Mouse (Mus musculus): ENCODE results near the gene Slc26a5.

Slc26a5 gene

DNA sequence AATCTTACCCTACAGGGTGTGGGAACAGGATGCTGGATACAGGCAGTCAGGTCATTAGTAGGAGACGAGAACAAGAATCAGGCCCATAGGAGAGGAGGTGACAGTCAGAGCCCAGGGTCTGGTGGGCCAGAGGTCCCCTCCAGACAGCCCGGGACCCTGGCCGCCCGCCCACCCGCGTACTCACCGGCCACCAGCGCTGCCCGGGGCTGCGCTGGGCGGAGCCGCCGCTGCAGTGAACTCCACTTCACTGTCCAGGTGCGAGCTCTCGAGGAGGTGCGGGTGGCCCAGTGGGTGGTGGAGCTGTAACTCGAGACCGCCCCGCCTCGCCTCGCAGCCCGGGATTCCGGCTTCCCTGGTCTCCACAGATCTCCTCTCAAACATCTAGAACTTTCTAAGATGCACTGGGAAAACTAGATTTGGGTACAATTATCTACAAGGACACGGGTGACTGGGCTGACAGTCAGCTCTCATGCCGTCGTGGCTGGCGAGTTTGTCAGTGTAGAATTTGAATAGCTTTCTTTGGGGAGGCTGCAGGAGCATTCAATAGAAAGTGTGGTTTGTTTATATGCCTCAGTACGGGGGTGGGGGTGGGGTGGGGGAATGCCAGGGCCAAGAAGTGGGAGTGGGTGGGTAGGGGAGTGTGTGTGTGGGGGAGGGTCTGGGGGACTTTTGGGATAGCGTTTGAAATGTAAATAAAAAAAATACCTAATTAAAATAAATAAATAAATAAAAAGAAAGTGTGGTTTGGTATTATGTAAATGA is at the start of gene Slc26a5:
Slc26a5 (minus strand) TSS at position 259 of the 762 bp plus-strand sequence.
- DNase-seq (ENCODE audit: low read depth): no peak

DNA sequence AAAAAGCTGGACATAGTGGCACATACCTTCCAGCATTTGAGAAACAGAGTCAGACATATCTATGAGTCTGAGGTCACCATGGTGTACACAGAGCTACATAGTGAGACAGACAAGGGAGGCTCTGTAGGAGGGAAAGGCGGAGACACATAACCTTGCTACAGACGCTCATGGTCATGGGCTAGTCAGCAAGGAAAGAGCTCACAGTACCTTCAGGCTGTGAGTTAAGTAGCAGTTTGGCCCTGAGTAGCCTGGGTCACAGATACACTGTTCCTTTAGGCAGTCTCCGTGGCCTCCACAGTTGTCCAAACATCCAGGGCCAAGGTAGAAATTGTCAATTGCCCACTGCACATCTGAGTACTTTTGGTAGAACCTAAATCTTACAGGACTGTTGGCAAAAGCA is 49.4 kb upstream of the Slc26a5 start:
- no peak for DNase-seq (ENCODE audit: low read depth)

GRCm38 (mm10) chr5:21912835-21913530 is 47.6 kb upstream of the Slc26a5 start:
- no peak for DNase-seq (ENCODE audit: low read depth)

- DNase-seq (ENCODE audit: low read depth): no peak
Measured at GRCm38 (mm10) chr5:21910726-21911125, 45.3 kb upstream of the Slc26a5 start.

GRCm38 (mm10) chr5:21909713-21910112 is 44.3 kb upstream of the Slc26a5 start:
- DNase-seq (ENCODE audit: low read depth): no peak

- DNase-seq (ENCODE audit: low read depth): no peak
Measured at GRCm38 (mm10) chr5:21901411-21901810, 36.0 kb upstream of the Slc26a5 start.

- no peak for DNase-seq (ENCODE audit: low read depth)
Measured at GRCm38 (mm10) chr5:21900891-21901290, 35.5 kb upstream of the Slc26a5 start.

DNA sequence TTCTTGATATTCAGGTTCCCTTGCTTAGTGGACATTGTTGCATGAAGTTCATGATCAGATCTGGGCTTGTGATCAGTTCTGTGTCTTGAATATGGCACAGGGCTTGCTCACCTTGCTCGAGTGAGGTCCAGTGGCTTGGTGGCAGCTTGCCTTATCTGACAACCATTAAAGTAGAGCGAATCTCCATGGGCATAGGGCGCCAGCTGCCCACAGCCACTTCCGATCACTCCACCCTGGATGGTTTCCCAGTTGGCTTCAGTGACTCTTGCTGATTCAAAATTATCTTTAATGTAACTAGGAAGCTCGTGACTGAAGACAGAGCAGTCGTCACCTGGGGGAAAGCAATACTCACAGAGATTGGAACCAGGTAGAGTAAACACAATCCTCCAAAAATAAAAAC is 33.5 kb upstream of the Slc26a5 start:
- DNase-seq (ENCODE audit: low read depth): no peak

- no peak for DNase-seq (ENCODE audit: low read depth)
Measured at GRCm38 (mm10) chr5:21896586-21896985, 31.2 kb upstream of the Slc26a5 start.

DNA sequence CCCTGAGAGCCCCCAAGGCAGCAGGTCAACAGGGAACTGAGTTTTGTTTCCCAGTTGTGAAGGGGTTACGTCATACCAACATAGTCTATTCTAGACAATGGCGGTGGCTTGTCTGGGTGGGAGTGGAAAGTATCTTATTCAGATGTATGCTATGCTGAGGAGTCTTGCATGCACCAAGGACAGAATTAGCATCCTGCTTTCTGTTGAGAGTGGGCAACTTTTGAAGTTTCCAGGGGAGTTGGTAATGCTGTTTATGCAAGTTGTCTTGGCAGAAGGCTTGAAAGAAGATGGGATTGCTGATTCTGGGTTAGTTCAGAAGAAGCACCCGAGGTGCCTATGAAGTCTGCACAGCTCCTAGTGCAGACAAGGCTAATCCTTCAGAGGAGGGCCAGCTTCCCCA is 28.8 kb upstream of the Slc26a5 start:
- DNase-seq (ENCODE audit: low read depth): no peak

DNA sequence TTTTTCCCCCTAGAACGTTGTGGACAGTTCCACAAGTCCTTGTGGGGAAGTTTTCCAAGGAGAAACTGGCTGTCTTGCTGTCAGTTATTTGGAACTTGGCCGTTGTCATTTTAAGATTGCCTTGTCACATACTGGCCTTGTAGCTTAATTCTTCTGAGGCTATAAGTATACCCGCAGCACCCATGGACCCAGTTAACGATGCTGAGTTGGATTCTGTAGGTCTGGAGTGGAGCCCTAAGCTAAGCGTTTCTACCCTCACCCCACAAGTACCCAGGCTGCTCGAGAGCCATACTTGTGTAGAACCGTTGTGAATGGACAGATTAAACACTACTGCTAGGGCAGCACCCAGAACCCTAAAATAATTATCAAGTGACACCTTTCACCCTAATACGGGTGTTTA is 1.3 kb upstream of the Slc26a5 start:
- DNase-seq (ENCODE audit: low read depth): no peak

DNA sequence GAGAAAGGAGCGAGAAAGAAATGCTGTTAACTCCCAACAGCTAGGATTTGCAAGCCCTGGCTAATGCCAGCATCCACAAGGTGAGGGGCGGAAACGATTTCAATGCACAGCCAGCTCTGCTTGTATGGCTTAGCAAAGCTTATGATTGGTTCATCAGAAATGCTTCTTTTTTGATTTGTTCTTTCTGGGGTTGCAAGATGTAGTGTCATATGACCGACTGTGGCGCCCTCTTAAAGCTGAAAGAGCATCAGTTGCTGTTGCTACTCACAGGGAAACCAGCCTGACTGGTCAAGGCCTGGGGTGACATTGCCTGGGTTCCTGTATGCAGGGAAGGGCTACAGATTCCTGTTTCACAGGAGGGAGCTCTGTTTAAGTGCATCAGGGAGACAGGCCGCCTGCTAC is 908 bp upstream of the Slc26a5 start:
- no peak for DNase-seq (ENCODE audit: low read depth)

GRCm38 (mm10) chr5:21858653-21859052 is 6.8 kb downstream of the Slc26a5 start:
- DNase-seq (ENCODE audit: low read depth): no peak

DNA sequence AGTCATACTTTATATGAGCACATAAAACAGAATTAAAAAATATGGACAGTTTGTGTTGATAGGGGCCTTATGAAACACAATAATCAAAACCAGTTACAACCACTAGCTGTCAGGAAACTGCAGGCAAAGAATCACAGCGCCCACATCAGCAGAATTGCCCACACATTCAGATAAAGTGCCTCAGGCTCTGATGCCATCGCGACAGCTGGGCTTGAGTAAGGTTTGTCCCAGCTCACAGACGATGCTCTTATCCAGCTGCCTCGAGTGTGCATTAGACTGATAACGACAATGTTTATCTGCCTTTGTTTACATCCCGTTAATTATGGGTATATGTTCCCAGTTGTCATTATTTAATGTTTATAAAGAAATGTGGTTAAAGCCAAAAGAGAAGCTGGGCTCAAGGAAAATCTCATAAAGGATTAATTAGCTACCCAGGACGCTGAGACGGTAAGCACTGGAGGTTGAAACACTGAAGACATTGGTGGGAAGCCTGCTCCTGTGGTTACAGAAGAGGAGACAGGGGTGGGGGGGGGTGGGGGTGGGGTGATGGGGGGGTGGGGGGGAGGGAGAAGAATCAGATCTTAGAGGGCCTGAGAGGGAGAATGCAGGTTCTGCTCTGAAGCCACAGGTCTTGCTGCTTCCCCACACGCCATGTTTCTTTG is 13.6 kb downstream of the Slc26a5 start:
- DNase-seq (ENCODE audit: low read depth): no peak

DNA sequence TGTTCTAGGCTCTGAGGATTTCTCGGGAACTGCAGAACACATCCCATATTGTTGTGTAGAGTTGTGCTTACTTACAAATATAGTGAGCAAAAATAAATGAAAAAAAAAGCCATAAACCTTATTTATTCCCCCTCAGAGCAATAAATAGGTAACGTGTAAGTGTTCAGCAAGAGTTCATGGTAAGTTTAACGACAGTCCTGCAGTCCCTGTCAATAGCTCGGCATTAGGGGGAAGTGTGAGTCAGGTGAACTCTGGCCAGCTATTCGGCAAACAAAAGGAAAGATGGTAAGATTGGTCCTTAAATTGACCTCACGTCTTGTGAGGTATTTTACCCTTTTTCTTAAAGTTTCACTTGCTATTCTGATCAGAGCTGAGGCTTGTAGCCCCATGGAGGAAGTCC is 18.0 kb downstream of the Slc26a5 start:
- no peak for DNase-seq (ENCODE audit: low read depth)

DNA sequence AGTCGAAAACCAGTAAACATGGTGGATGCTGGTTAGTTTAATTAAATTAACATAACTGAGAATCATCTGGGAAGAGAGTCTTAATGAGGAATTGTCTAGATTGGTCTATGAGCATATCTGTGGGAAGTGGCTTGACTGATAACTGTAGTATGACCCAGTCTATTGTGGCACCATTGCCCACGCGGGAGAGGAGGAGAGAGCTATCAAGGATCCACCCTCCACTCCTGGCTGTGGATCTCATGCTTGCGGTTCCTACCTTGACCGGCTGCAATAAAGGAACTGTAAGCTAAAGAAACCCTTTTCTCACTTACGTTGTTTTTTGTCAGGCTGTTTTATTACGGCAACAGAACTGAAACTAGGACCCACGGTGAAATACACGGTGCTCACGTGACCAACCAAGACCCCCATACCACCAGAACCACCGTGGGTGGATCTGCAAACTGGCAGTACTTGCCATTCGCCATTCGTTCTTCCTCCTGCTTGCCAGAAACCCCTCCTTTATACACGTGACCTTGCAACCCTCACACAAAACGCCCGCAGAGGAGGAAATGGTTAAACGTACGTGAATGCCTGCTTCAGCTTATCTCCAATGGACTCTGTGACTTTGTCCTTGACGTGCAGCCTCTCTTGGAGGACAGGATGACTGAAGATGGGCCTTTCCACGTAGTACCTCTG is 18.7 kb downstream of the Slc26a5 start:
- DNase-seq (ENCODE audit: low read depth): no peak

- DNase-seq (ENCODE audit: low read depth): no peak
Measured at GRCm38 (mm10) chr5:21844676-21845075, 20.7 kb downstream of the Slc26a5 start.

DNA sequence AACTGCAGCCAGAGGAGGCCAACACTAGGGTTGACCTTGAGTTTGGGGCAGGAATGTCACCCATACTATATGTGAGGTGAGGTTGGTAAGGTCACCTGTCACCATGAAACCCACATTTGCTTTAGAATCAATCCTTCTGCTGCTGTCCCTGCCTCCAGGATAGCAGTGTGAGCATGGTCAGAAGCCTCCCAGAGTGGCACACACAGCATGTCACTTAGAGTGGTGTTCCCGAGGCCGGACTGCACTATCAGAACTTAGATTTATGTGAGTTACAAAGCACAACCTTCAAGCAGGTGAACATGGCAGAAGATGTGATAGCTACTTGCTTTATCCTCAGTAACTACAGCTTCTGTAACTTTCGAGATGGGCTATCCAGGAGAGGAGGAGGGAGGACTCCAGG is 33.6 kb downstream of the Slc26a5 start:
- no peak for DNase-seq (ENCODE audit: low read depth)

DNA sequence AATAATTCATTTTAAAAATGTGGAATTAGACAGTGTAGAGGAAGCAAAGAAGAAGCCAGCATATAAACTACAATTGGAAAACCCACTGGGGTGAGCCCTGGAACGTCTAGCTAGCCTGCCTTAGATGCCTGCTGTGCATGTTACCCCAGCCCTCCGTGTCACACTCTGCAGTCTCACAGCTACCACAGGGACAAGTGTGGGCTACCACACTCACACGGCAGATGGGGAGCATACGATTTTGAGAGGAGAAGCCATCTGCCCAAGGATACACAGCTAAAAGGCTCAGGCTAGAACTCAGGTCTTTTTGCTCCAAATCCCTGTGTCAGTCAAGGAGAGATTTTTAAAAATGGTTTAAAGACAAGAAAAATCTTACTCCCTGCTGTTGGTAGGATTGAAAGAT is 36.5 kb downstream of the Slc26a5 start:
- no peak for DNase-seq (ENCODE audit: low read depth)

DNA sequence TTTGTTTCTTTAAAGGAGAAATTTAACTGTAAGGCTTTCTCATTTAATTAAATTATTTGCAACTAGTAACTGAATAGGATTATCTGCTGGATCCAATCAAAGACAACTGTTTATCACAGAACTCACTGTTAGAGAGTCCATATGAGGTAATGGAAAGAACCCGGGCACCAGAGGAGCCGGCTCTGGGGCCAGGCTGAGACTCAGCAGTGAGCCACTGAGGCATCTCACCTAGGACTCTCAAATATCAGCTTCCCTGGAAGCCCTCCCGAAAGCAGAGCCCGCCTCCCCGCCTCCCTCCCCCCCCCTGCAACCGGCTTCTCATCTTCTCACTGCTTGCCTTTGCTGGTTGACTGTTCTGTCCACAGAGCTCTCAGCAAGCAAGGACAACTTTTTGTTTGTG is 37.8 kb downstream of the Slc26a5 start:
- no peak for DNase-seq (ENCODE audit: low read depth)

DNA sequence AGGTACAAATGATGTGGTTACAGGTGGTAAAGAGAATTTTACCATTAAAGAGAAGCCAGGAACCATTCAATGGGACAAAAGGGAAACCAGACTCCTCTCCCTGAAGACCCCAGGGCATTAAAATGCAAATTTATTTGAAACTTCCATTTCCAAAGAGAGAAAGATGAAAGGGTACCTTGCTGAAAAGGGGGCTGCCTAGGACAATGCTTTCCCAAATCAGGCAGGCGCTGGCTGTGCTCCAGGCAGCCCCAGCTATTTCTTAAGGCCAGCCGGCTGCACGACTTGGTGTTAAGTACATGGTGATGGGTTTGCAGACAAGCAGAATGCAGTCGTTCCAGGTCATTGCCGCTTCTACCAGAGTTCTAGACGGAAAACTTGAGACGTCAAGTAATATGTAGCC is 39.0 kb downstream of the Slc26a5 start:
- DNase-seq (ENCODE audit: low read depth): no peak

GRCm38 (mm10) chr5:21813994-21814393 is 51.4 kb downstream of the Slc26a5 start:
- DNase-seq (ENCODE audit: low read depth): no peak

- DNase-seq (ENCODE audit: low read depth): no peak
Measured at GRCm38 (mm10) chr5:21810924-21811323, 54.5 kb downstream of the Slc26a5 start.
